Mouse (Mus musculus) stomach, postnatal 0 days (tissue): ENCODE measurements around the gene Asxl1. TPM values are rescaled to one million over a fixed set of nuclear protein-coding genes. Genes with fewer than 3 reads are reported as not detected.

Source experiments
- ATAC-seq: fragments of 200-750 bp; cut with Nextera tagmentation; 2 replicates; pipeline ENCODE4 v1.8.0; 2017; ENCODE audit not compliant: low FRiP score, low TSS enrichment
- DNase-seq: peaks from one replicate; pipeline ENCODE4 v3.0.0-alpha.2; 2016; ENCODE audit warnings: low spot score
- H3K27ac ChIP-seq: fragments of 300-500 bp; sonication (generic); replicated peaks from 2 replicates; pipeline ENCODE4 v1.5.1; 2014; ENCODE audit warnings: mild to moderate bottlenecking, control low read depth
- H3K27me3 ChIP-seq: fragments of 300-500 bp; sonication (generic); 2 replicates; pipeline ENCODE4 v1.6.1; 2014; ENCODE audit warnings: low read length; ENCODE audit not compliant: control insufficient read depth, insufficient read depth
- H3K36me3 ChIP-seq: fragments of 300-500 bp; sonication (generic); 2 replicates; pipeline ENCODE4 v1.6.1; 2014; ENCODE audit warnings: low read length, mixed read lengths; ENCODE audit not compliant: control insufficient read depth, insufficient read depth
- H3K4me1 ChIP-seq: fragments of 300-500 bp; sonication (generic); replicated peaks from 2 replicates; pipeline ENCODE4 v1.6.1; 2014; ENCODE audit warnings: antibody characterized with exemption; ENCODE audit not compliant: control insufficient read depth, insufficient read depth
- H3K4me2 ChIP-seq: fragments of 300-500 bp; sonication (generic); replicated peaks from 2 replicates; pipeline ENCODE4 v1.6.1; 2014; ENCODE audit warnings: low read depth, mild to moderate bottlenecking, control low read depth, moderate library complexity
- H3K4me3 ChIP-seq: fragments of 300-500 bp; sonication (generic); 2 replicates; pipeline ENCODE4 v1.5.1; 2014; ENCODE audit warnings: low read depth, low read length, control low read depth
- H3K9ac ChIP-seq: fragments of 300-500 bp; sonication (generic); 2 replicates; pipeline ENCODE4 v1.6.1; 2014; ENCODE audit warnings: mild to moderate bottlenecking, low read length, control low read depth, mixed read lengths
- H3K9me3 ChIP-seq: fragments of 300-500 bp; sonication (generic); 2 replicates; pipeline ENCODE4 v1.6.1; 2016; ENCODE audit warnings: low read length; ENCODE audit not compliant: control insufficient read depth
- CTCF ChIP-seq: IDR thresholded peaks from 2 replicates; pipeline ENCODE4 v1.5.1; 2016; ENCODE audit warnings: antibody characterized with exemption, low read depth, mild to moderate bottlenecking, moderate library complexity
- EP300 ChIP-seq: optimal IDR thresholded peaks from 2 replicates; pipeline ENCODE3; 2016; ENCODE audit warnings: antibody characterized with exemption
- whole genome bisulfite sequencing: fragments of 180-500 bp; shearing (Covaris S2); extraction: QIAGEN DNeasy Blood & Tissue Kit; methylation state at CpG from one replicate; pipeline ENCODE4 v1.1.7; 2014; 5-methylcytosine and 5-hydroxymethylcytosine counted together
- polyA plus RNA-seq: library from polyadenylated mRNA; unstranded; fragments of >200 nt; fragmentation: Nextera tagmentation; extraction: Ambion mirVana; gene quantifications from 2 replicates; pipeline ENCODE4 v1.2.1, GENCODE M21; 2015

Gene Asxl1
- polyA plus RNA-seq, 1 experiment from 2014 or later: 5.9 TPM

- H3K9ac ChIP-seq: no peak overlapping the region
- H3K27me3 ChIP-seq: no peaks in the 10 kb centered on the region
- no peak overlapping the region for H3K4me3 ChIP-seq
- DNase-seq: no peak
- WGBS: 89% methylated on average over 2 of the region's 2 CpGs
- H3K9me3 ChIP-seq: no peaks in the 10 kb centered on the region
- peaks cover 25% of the 10 kb centered on the region for H3K36me3 ChIP-seq
- no peaks in the 10 kb centered on the region for H3K4me1 ChIP-seq
- ATAC-seq: no peak
- H3K4me2 ChIP-seq: no peak overlapping the region
- TF ChIP-seq EP300 (no peak), CTCF (no peak)
- no peak overlapping the region for H3K27ac ChIP-seq
Measured at GRCm38 (mm10) chr2:153389831-153390230, 44.2 kb downstream of the Asxl1 start.

GRCm38 (mm10) chr2:153393045-153393444 lies 47.4 kb downstream of the Asxl1 start:
- peaks cover 33% of the 10 kb centered on the region for H3K36me3 ChIP-seq
- 82% methylated on average over 10 of the region's 10 CpGs for WGBS
- no peak for DNase-seq
- no peaks in the 10 kb centered on the region for H3K4me1 ChIP-seq
- no peak overlapping the region for H3K4me2 ChIP-seq
- no peak overlapping the region for H3K9ac ChIP-seq
- ATAC-seq: no peak
- H3K27me3 ChIP-seq: no peaks in the 10 kb centered on the region
- no peak for TF ChIP-seq EP300
- no peak for TF ChIP-seq CTCF
- no peak overlapping the region for H3K4me3 ChIP-seq
- H3K27ac ChIP-seq: no peak overlapping the region
- no peaks in the 10 kb centered on the region for H3K9me3 ChIP-seq

- 90% methylated on average over 11 of the region's 11 CpGs for WGBS
- H3K4me1 ChIP-seq: no peaks in the 10 kb centered on the region
- no peak for TF ChIP-seq CTCF
- no peak for TF ChIP-seq EP300
Measured at GRCm38 (mm10) chr2:153397790-153398515, 52.3 kb downstream of the Asxl1 start.

GRCm38 (mm10) chr2:153399166-153399565 lies 53.5 kb downstream of the Asxl1 start:
- no peak overlapping the region for H3K4me3 ChIP-seq
- ATAC-seq (no peak), DNase-seq (no peak)
- no peak overlapping the region for H3K9ac ChIP-seq
- no peaks in the 10 kb centered on the region for H3K27me3 ChIP-seq
- no peaks in the 10 kb centered on the region for H3K4me1 ChIP-seq
- no peak overlapping the region for H3K27ac ChIP-seq
- no peak overlapping the region for H3K4me2 ChIP-seq
- WGBS: 82% methylated on average over 15 of the region's 15 CpGs
- H3K36me3 ChIP-seq: peaks cover 41% of the 10 kb centered on the region
- no peak for TF ChIP-seq EP300
- no peak for TF ChIP-seq CTCF
- H3K9me3 ChIP-seq: no peaks in the 10 kb centered on the region

More at GRCm38 (mm10) chr2:153397790-153398515, 52.3 kb downstream of the Asxl1 start:
- H3K9me3 ChIP-seq: no peaks in the 10 kb centered on the region
- ATAC-seq (no peak), DNase-seq (no peak)
- H3K36me3 ChIP-seq: peaks cover 51% of the 10 kb centered on the region
- H3K27me3 ChIP-seq: no peaks in the 10 kb centered on the region
- no peak overlapping the region for H3K9ac ChIP-seq
- no peak overlapping the region for H3K4me2 ChIP-seq
- no peak overlapping the region for H3K27ac ChIP-seq
- no peak overlapping the region for H3K4me3 ChIP-seq

- no peaks in the 10 kb centered on the region for H3K4me1 ChIP-seq
- no peak overlapping the region for H3K27ac ChIP-seq
- H3K4me2 ChIP-seq: no peak overlapping the region
- ATAC-seq: no peak
- H3K9me3 ChIP-seq: no peaks in the 10 kb centered on the region
- no peak for TF ChIP-seq EP300
- no peak for TF ChIP-seq CTCF
- H3K9ac ChIP-seq: no peak overlapping the region
- 83% methylated on average over 3 of the region's 3 CpGs for WGBS
- no peak overlapping the region for H3K4me3 ChIP-seq
- H3K36me3 ChIP-seq: peaks cover 32% of the 10 kb centered on the region
- H3K27me3 ChIP-seq: no peaks in the 10 kb centered on the region
- no peak for DNase-seq
Measured at GRCm38 (mm10) chr2:153404062-153404461, 58.4 kb downstream of the Asxl1 start.

- 61% methylated on average over 3 of the region's 3 CpGs for WGBS
- Histone ChIP-seq H3K27ac (no peak overlapping the region), H3K27me3 (no peaks in the 10 kb centered on the region), H3K4me2 (no peak overlapping the region), H3K9ac (no peak overlapping the region), H3K4me1 (no peaks in the 10 kb centered on the region), H3K36me3 (peaks cover 24% of the 10 kb centered on the region), H3K4me3 (no peak overlapping the region), H3K9me3 (no peaks in the 10 kb centered on the region)
- TF ChIP-seq EP300: no peak
- no peak for TF ChIP-seq CTCF
- peak; percentile 78 for ATAC-seq
- no peak for DNase-seq
Measured at GRCm38 (mm10) chr2:153404882-153405281, 59.3 kb downstream of the Asxl1 start.
